Mouse (Mus musculus): ENCODE results near the gene Tmco4. TPM values are rescaled to one million over a fixed set of nuclear protein-coding genes. Genes with fewer than 3 reads are reported as not detected.

The Tmco4 gene
- polyA plus RNA-seq, 1 experiment from 2014 or later, result 1.2 TPM

DNA sequence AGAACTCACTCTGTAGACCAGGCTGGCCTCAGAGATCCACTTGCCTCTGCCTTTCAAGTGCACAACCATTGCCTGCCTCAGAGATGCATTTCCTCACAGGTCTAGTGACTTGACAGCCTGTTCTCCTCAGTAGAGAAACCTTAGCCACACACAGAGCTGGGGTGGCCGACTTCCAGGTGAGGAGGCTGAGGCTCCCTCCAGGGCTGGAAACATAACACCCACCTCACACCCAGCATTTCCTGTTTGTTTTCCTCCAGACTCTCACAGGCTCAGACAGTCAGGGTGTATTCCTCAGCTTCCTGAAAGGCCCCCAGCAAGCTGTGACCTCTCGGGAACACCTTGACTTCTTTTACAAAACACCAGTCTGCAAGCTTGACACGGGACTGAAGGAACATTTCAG, 2.5 kb downstream of the Tmco4 start:
- H3K36me3 ChIP-seq, result no peaks in the 10 kb centered on the region
- H3K4me2 ChIP-seq, result no peak overlapping the region
- no peak for ATAC-seq (ENCODE audit: low read depth)
- WGBS, result 75% methylated on average over 3 of the region's 3 CpGs
- H3K9me3 ChIP-seq, result no peaks in the 10 kb centered on the region
- H3K4me1 ChIP-seq (replicated peaks), result peaks cover 19% of the 10 kb centered on the region
- H3K27ac ChIP-seq (replicated peaks), result no peak overlapping the region
- no peak overlapping the region for H3K9ac ChIP-seq
- H3K27me3 ChIP-seq, result no peaks in the 10 kb centered on the region
- no peak overlapping the region for H3K4me3 ChIP-seq

DNA sequence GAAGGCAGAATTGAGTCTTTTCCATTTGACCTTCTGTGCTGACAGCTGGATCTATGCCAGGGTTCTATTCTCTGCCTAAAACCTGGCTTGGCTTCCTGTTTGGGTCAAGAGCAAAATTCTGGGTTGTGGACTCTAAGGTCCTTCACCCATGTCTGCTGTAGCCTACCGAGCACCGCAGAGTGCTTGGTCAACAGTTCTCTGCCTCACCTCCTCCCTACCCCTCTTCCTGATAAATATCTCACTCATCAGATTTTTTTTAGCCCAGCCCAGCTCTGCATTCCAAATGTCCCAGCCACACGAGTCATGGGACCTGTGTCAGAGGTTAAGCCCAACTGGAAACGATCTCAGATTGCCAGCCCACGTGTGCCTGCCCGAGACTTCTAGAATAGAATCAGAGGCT, 3.4 kb downstream of the Tmco4 start:
- Histone ChIP-seq H3K9me3 (no peaks in the 10 kb centered on the region), H3K4me3 (no peak overlapping the region), H3K27ac (replicated peaks) (no peak overlapping the region), H3K36me3 (no peaks in the 10 kb centered on the region), H3K27me3 (no peaks in the 10 kb centered on the region), H3K9ac (no peak overlapping the region), H3K4me2 (no peak overlapping the region), H3K4me1 (replicated peaks) (peaks cover 19% of the 10 kb centered on the region)
- WGBS, result 86% methylated on average over 6 of the region's 6 CpGs
- ATAC-seq (ENCODE audit: low read depth), result no peak

DNA sequence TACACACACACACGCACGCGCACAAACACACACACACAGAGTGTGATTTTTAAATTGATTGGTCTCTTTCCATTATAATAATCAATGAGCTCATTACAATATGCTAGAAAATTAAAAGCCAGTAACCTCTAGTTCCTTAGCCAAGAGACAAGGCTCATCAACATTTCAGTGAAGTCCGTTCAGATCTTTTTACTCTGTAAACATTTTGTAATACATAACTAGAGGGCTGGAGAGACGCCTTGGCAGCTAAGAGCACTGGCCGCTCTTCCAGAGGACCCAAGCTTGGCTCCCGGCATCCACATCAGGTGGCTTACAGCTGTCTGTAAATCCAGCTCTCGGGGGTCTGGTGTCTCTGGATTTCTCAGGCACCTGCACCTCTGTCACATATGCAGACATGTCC, 7.3 kb downstream of the Tmco4 start:
- H3K4me3 ChIP-seq, result no peak overlapping the region
- no peak overlapping the region for H3K4me2 ChIP-seq
- WGBS, result 90% methylated on average over 8 of the region's 8 CpGs
- no peak for ATAC-seq (ENCODE audit: low read depth)
- no peak overlapping the region for H3K9ac ChIP-seq
- H3K4me1 ChIP-seq (replicated peaks), result no peaks in the 10 kb centered on the region
- no peak overlapping the region for H3K27ac ChIP-seq (replicated peaks)
- H3K9me3 ChIP-seq, result 0 out of 2 replicates have a peak, but pooled peaks cover 3% of the 10 kb centered on the region
- no peaks in the 10 kb centered on the region for H3K27me3 ChIP-seq
- H3K36me3 ChIP-seq, result no peaks in the 10 kb centered on the region

DNA sequence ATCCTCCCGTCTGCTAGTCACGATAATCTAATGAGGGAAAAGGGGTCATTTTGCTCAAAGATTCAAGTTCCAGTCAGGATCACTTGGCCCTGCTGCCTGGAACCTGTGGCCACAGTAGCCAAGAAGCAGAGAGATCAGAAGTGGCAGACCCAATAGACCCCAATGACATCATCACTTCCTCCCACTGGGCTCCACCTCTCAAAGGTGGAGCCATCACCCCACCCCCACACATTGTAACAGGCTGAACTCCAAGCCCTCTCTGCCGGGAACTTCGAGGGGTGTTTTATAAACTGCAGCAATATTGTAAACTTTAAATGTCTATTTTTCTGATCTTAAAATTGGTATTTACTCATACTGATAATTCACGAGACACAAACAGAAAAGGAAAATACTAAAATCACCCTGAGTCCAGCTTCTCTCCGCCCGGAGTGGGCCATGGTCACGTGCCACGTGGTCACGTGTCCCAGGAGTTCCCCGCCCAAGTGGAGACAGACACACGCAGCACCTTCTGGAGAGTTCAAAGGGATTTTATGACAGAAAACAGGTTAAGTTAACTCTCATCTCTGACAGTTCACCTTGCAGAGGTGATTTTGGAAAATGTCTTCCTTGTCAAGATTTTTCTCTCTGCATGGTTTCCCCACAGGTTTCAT, 8.2 kb downstream of the Tmco4 start:
- Histone ChIP-seq H3K27ac (replicated peaks) (no peak overlapping the region), H3K9me3 (0 out of 2 replicates have a peak, but pooled peaks cover 3% of the 10 kb centered on the region), H3K9ac (no peak overlapping the region), H3K4me1 (replicated peaks) (no peaks in the 10 kb centered on the region), H3K4me3 (no peak overlapping the region), H3K27me3 (no peaks in the 10 kb centered on the region), H3K4me2 (no peak overlapping the region), H3K36me3 (no peaks in the 10 kb centered on the region)
- no peak for ATAC-seq (ENCODE audit: low read depth)
- WGBS, result 25% methylated on average over 12 of the region's 12 CpGs

DNA sequence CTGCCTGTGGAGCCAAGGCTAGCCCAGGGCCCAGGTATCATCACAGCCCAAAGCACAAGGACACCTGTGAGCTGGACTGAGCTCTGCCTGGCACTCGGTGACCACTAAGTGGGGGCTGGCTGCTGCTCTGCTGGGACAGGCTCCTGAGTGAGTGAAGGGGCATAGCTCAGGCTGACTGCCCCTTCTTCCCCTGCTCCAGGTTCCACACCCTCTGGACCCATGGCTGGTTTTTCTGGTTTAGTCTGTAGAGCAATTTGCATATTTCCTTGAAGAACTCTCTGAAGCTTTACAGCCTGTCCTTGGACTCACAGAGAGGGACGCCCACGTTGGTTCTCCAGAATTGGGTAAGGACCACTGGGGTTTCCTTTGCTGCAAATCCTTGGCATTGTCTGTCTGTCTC, 10.7 kb downstream of the Tmco4 start:
- Histone ChIP-seq H3K9me3 (0 out of 2 replicates have a peak, but pooled peaks cover 3% of the 10 kb centered on the region), H3K27ac (replicated peaks) (no peak overlapping the region), H3K9ac (no peak overlapping the region), H3K4me2 (no peak overlapping the region), H3K27me3 (no peaks in the 10 kb centered on the region), H3K4me3 (no peak overlapping the region), H3K36me3 (no peaks in the 10 kb centered on the region), H3K4me1 (replicated peaks) (no peaks in the 10 kb centered on the region)
- 69% methylated on average over 3 of the region's 3 CpGs for WGBS
- no peak for ATAC-seq (ENCODE audit: low read depth)

DNA sequence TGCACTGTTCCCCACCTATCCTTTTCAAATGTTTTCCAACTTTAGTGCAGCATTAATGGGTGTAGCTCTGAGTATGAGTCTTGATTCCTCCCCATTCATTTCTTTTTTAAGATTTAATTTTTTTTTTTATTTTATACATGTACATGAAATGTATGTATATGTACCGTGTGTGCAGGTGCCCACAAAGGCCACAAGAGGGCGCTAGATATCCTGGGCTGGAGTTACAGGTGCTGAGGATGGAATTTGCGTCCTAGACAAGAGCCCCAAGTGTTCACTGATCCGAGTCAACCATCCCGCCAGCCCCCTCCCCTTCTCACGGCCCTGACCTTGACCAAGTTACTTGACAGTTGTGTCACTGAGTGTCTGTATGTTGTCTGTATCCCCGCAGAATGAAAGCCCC, 12.1 kb downstream of the Tmco4 start:
- no peak overlapping the region for H3K4me3 ChIP-seq
- H3K4me2 ChIP-seq, result no peak overlapping the region
- H3K9me3 ChIP-seq, result 0 out of 2 replicates have a peak, but pooled peaks cover 3% of the 10 kb centered on the region
- H3K27ac ChIP-seq (replicated peaks), result no peak overlapping the region
- H3K27me3 ChIP-seq, result no peaks in the 10 kb centered on the region
- H3K4me1 ChIP-seq (replicated peaks), result no peaks in the 10 kb centered on the region
- no peaks in the 10 kb centered on the region for H3K36me3 ChIP-seq
- ATAC-seq (ENCODE audit: low read depth), result no peak
- WGBS, result 78% methylated on average over 7 of the region's 7 CpGs
- no peak overlapping the region for H3K9ac ChIP-seq

DNA sequence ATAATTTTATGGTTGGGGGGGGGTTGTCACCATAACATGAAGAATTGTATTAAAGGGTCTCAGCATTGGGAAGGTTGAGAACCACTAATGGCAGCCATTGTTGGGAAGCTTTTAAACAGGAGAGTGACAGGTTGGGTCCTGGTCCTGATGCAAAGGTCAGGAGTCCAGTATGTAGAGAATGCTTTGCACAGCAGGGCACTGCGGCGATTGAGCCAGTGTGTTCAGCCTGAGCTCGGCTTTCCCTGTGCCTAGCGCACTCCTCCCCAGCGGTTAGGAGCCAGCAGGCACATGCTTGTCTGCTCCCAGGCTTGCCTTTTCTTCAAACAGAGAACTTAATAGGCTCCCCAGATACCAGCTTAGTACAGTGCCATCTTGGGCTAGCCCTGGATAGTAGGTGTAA, 13.6 kb downstream of the Tmco4 start:
- ATAC-seq (ENCODE audit: low read depth), result no peak
- WGBS, result 51% methylated on average over 5 of the region's 5 CpGs
- H3K27ac ChIP-seq (replicated peaks), result no peak overlapping the region
- H3K9ac ChIP-seq, result no peak overlapping the region
- no peak overlapping the region for H3K4me3 ChIP-seq
- no peaks in the 10 kb centered on the region for H3K27me3 ChIP-seq
- H3K36me3 ChIP-seq, result no peaks in the 10 kb centered on the region
- H3K9me3 ChIP-seq, result 0 out of 2 replicates have a peak, but pooled peaks cover 3% of the 10 kb centered on the region
- no peak overlapping the region for H3K4me2 ChIP-seq
- no peaks in the 10 kb centered on the region for H3K4me1 ChIP-seq (replicated peaks)

DNA sequence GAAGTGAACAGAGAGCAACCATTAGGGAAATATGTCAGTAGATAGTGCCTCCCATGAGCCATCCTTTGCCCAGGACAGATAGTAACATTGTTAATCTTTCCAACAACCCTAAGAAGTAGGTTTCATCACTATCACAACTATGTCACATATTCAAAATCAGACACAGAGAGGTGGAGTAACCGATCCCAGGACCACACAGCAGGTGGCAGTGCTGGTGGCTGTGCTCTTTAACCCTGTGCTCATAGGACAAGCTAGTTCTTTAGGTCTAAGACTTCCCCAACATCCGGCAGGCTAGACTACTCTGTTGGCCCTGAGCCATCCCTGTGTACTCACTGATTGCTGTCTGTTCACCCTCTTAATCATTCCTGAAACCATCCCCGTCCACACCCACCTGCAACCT, 21.7 kb downstream of the Tmco4 start:
- Histone ChIP-seq H3K4me2 (no peak overlapping the region), H3K4me3 (no peak overlapping the region), H3K9me3 (no peaks in the 10 kb centered on the region), H3K4me1 (replicated peaks) (no peaks in the 10 kb centered on the region), H3K27me3 (no peaks in the 10 kb centered on the region), H3K9ac (no peak overlapping the region), H3K36me3 (no peaks in the 10 kb centered on the region), H3K27ac (replicated peaks) (no peak overlapping the region)
- no peak for ATAC-seq (ENCODE audit: low read depth)
- WGBS, result 76% methylated on average over 3 of the region's 3 CpGs

DNA sequence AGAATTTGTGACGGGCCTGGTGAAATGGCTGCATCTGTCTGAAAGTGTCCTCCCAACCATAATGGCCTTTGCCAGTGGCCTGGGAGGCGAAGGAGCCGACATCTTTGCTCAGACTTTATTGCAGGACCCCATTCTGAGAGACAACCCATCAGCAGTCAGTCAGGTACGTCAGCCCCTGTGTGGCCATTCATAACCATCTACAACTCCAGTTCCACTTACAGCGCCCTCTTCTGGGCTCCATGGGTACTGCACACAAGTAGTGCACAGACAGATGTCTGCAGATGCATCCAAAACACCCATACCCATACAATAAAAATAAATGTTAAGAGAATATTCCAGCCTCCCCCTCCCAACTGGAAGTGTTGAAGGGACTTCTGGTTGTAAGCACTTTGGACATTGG, 23.7 kb downstream of the Tmco4 start:
- 75% methylated on average over 5 of the region's 5 CpGs for WGBS
- no peak for ATAC-seq (ENCODE audit: low read depth)

DNA sequence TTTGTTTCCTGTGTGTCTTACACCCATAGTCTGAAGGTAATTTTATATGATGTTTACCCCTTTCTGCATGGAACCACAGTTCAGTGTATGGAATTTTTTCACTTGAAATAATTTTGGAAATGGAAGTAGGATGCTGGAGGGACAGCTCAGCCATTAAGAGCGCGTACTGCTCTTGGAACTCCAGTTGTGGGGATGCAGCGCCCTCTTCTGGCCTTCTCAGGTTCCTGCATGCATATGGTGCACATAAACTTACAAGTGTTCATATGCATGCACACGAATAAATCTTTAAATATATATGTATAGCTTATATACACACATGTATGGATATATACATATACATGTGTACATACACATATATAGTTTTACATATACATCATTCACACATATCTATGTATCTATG, 24.4 kb downstream of the Tmco4 start:
- Histone ChIP-seq H3K9me3 (no peaks in the 10 kb centered on the region), H3K4me2 (no peak overlapping the region), H3K27ac (replicated peaks) (no peak overlapping the region), H3K36me3 (no peaks in the 10 kb centered on the region), H3K4me1 (replicated peaks) (no peaks in the 10 kb centered on the region), H3K27me3 (no peaks in the 10 kb centered on the region), H3K4me3 (no peak overlapping the region), H3K9ac (no peak overlapping the region)
- ATAC-seq (ENCODE audit: low read depth), result no peak
- WGBS, result 93% methylated on average over 4 of the region's 4 CpGs

More for the DNA sequence above, 23.7 kb downstream of the Tmco4 start:
- H3K27ac ChIP-seq (replicated peaks), result no peak overlapping the region
- no peaks in the 10 kb centered on the region for H3K27me3 ChIP-seq
- no peak overlapping the region for H3K9ac ChIP-seq
- H3K4me1 ChIP-seq (replicated peaks), result no peaks in the 10 kb centered on the region
- no peak overlapping the region for H3K4me3 ChIP-seq
- no peaks in the 10 kb centered on the region for H3K36me3 ChIP-seq
- no peaks in the 10 kb centered on the region for H3K9me3 ChIP-seq
- H3K4me2 ChIP-seq, result no peak overlapping the region

DNA sequence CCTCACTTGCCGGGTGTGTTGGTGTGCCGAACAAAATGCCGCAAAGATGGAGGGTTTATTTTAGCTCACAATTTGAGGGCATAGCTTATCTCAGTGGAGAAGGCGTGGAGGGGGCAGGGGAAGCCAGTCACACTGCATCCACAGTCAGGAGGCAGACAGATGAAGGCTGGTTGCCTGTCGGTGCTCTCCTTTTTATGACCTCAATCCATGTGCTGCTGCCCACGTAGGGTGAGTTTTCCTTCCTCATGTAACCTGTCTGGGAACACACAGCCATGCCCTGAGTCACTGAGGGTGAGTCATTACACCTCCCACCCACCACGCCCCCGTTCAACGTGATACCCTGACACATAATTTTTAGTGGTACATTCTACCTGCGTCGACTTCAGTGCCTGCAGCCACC, 25.9 kb downstream of the Tmco4 start:
- H3K36me3 ChIP-seq, result no peaks in the 10 kb centered on the region
- H3K4me2 ChIP-seq, result no peak overlapping the region
- WGBS, result 86% methylated on average over 11 of the region's 11 CpGs
- no peaks in the 10 kb centered on the region for H3K9me3 ChIP-seq
- H3K27me3 ChIP-seq, result no peaks in the 10 kb centered on the region
- no peak for ATAC-seq (ENCODE audit: low read depth)
- no peak overlapping the region for H3K27ac ChIP-seq (replicated peaks)
- H3K4me1 ChIP-seq (replicated peaks), result no peaks in the 10 kb centered on the region
- no peak overlapping the region for H3K9ac ChIP-seq
- H3K4me3 ChIP-seq, result no peak overlapping the region

DNA sequence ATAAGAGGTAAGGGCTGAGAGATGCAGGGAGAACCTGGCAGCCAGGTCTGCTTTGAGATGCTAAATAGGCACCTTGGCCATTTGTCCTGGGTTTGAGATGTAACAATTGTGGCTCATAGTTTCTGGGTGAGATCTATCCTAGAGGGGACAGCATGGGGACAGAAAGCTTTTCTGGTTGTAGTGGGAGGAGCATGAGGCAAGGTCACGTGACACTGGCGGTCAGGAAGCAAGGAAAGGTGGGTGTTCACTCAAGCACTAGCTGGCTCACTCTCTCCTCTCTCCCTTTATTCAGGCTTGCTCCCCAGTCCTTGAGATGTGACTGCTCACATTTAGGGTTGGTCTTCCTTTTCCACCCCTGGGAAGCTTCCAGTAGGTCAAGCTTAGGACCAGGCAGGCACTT, 28.3 kb downstream of the Tmco4 start:
- H3K27ac ChIP-seq (replicated peaks), result no peak overlapping the region
- H3K9ac ChIP-seq, result no peak overlapping the region
- H3K4me3 ChIP-seq, result no peak overlapping the region
- no peak overlapping the region for H3K4me2 ChIP-seq
- WGBS, result 61% methylated on average over 2 of the region's 2 CpGs
- H3K27me3 ChIP-seq, result no peaks in the 10 kb centered on the region
- no peaks in the 10 kb centered on the region for H3K9me3 ChIP-seq
- no peak for ATAC-seq (ENCODE audit: low read depth)
- H3K4me1 ChIP-seq (replicated peaks), result peaks cover 7% of the 10 kb centered on the region
- no peaks in the 10 kb centered on the region for H3K36me3 ChIP-seq

DNA sequence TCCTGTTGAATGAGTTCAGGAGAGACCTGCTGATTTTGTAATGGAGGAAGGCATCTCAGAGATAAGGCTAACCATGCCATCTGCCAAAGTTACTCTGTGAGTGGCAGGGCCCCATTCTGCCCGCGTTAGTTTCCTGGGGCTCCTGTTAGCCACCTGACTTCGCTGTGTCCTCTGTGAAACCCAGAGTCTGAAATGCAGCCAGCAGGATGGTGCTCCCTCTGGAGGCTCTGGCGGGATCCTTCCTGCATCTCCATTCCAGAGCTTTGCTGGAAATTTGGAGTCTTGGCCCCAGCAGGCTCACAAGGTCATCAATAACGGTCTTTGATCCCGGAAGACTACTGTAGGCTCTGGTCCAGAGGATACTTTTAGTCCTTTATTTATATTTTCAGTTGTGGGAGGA, 28.7 kb downstream of the Tmco4 start:
- WGBS, result 39% methylated on average over 6 of the region's 6 CpGs
- no peak overlapping the region for H3K27ac ChIP-seq (replicated peaks)
- H3K27me3 ChIP-seq, result no peaks in the 10 kb centered on the region
- no peaks in the 10 kb centered on the region for H3K9me3 ChIP-seq
- no peak for ATAC-seq (ENCODE audit: low read depth)
- no peaks in the 10 kb centered on the region for H3K36me3 ChIP-seq
- H3K4me2 ChIP-seq, result no peak overlapping the region
- H3K9ac ChIP-seq, result no peak overlapping the region
- peaks cover 7% of the 10 kb centered on the region for H3K4me1 ChIP-seq (replicated peaks)
- H3K4me3 ChIP-seq, result no peak overlapping the region

Measured in neural tube, embryonic 13.5 days (tissue).